Mouse (Mus musculus) c-Kit-positive CD71-positive TER-119-positive erythroid progenitor cells, embryonic 14.5 days (primary cell): ENCODE measurements around the gene Ncoa4.
"Not testable (repeated sequence)": the region's sequence is repeated elsewhere in the genome, so short reads cannot be mapped to it uniquely, and the experiment has no call there.

Source experiments
- DNase-seq: peaks from one replicate; pipeline ENCODE4 v3.0.0-alpha.2; 2013; ENCODE audit warnings: low spot score

The Ncoa4 gene

DNA sequence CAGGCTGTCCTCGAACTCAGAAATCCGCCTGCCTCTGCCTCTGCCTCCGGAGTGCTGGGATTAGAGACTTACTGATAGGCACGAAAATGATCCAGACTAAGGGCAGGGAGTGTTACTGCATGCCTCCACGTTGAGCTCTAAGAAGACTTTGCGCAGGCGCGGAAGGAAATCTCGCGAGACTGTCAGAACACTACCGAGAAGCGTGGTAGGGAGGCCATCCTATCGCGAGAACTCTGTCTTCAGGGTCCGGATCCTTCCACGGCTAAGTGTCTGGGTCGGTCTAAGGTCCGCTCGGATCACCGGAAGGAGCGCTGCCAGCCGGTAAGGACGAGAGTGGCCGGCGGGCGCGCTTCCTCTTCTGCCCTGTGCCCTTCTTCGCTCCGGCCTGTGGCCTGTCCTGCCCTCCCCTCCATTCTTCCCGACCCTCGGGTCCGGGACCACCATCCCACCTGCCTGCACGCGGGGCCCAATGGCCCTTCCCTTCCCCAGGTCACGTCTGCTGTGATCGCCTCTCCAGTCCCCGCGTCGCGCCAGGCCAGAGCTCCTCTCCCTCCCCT is at the start of gene Ncoa4:
TSS of gene Ncoa4 (plus strand) at position 176 of the 557 bp plus-strand sequence.
- peak; percentile 100 for DNase-seq

DNA sequence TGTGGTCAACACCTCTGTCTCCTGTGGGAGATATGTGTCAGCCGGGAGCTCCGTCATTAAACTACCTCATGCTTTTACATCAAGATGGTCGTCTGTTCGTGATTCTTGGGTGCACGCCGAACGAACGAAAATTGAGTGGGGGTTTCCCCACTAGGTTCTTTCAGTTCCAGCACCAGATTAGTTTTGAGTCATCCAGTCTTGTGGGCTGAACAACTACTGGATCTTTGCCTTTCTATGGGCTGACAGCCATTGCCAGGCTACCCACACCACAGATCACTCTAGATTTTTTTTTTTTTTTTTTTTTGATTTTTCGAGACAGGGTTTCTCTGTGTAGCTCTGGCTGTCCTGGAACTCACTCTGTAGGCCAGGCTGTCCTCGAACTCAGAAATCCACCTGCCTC is 47.5 kb upstream of the Ncoa4 start:
- DNase-seq: not testable (repeated sequence)

DNA sequence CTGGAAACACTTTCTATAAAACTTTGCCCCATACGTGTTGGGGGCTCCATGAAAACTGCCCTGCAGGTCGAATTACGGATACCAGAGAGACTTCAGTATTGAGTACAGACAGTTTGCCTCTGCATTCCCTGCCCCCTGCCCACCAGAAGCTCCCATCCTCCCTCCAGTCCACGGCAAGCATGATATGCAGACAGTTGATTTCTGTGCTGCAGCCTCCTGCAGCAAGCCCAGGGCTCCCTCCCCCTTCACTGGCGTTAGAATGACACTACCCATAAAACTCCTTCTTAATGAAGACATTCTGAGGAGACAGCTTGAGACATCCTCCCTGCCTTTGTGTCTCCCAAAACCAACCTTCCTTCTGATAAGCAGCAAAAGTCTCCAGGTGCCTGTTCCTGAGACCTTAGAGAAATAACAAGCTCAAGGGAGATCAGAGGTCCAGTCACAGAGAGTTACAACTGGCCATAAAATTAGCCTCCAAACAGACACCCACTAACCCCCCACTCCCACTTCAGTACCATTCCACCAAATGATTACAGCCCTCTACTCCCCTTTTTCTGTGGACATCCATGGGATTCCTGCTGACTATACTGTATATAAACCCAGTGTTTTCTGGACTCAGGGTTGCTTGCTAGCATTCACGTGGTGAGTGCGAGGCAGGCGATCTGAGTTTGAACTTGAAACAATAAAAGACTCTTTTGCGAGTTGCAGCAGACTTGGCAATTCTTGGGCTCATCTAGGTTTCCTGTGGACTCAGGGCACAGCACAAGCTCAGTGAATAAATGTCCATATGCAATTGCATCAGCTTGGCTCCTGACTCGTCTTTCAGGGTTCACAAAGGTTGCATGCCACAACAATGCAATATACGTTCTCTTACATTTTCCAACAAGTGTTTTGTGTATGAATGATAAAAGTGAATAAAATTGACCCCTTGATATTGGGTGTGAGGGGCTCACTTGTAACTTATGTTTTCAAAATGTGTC is 38.4 kb upstream of the Ncoa4 start:
- no peak for DNase-seq

DNA sequence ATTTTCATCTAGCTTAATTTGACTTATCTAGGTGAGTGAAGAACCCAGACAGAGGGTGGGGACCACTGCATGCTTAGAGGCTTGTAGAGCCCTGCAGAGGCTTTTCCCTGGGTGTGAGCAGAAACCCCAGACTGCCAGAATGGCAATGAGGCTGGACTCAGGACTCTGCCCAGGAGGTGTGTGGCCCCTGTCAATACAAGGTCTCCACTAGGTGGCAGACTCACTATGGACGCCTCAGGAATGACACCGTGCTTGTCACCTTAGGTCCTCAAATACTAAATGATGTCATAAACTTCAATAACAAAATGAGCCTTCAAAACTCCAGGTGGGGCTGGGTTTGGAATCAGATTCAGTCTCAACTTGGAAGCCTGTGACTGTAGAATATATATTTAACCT is 37.7 kb upstream of the Ncoa4 start:
- DNase-seq: peak; percentile 63

DNA sequence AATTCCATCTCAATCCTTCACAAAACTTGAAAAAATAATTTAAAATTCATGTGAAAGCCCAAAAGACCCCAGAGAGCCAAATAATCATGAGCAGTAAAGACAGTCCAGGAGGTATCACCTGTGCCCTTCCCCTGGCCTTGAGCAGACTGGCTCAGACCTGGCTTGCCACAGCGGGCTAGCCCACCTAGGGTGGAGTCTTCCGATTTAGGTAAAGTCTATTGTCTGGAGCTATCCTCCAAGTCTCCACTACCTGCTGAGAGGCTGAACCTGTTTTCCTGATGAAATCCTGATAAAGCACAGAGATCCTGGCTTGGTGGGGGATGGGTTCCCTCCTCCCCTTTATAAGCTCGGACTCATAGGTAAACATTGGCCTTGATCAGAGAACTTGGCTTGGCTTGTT is 35.4 kb upstream of the Ncoa4 start:
- DNase-seq: no peak

DNA sequence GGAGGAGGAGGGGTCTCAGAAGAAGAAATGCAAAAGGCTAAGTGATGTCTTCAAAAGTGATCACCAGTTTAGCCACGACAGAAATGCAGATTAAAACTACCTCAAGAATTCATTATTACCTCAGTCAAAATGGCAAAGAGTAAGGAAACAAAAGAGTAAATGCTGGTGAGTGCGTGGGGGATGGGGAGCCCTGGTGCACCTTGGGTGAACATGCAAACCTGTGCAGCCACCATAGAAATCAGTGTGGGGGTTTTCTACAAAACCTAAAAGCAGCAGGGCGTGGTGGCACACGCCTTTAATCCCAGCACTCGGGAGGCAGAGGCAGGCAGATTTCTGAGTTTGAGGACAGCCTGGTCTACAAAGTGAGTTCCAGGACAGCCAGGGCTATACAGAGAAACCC is 34.4 kb upstream of the Ncoa4 start:
- not testable (repeated sequence) for DNase-seq

DNA sequence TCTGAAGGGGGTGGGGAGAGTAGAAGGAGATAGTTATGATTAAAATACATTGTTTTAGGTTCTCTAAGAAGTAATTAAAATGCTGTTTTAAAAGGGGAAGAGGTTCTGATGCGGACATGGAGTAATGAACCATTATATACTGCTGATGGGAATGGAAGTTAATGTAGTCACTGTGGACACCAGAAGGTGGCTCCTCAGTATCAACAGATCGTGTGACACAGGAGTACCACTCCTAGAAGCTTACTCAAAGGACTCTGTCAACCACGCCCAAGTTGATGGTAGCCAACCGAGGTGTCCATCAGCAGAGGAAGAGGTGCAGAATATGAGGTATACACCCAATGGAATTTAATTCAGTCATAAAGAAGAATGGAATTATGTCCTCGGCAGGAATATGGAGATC is 31.3 kb upstream of the Ncoa4 start:
- DNase-seq: no peak

DNA sequence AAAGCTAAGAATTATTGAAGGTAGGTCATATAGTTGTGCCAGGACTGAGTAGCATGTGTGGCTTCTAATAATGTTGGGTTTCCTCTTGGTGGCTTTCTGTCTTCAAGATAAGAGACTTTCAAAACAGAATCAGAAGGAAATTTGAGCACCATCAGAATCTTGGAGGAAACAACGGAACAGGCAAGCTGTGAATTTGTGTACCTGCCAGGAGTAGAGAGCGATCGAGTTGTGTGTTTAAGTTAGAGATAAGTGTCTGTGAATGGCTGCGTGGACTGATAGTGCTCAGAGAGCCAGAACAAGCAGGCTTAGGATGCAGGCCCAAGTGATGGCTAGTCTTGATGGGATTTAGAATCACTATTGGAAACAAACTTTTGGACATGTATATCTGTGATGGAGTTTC is 27.8 kb upstream of the Ncoa4 start:
- DNase-seq: peak; percentile 61

DNA sequence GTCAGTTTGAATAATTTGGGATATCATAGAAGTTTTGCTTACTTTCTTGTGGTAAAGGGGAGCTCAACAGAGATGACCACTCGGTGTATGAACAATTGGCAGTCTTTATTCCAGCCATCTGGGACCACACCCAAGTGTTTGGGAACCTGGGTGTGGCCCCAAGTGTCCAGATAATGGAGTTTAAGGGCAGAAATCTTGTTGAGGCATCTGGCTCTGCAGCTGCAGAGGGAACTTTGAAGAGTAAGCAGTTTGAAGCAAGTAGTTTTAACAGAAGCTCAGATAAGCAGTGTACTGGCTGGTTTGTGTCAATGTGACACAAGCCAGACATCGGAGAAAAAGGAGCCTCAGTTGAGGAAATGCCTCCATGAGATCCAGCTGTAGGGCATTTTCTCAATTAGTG is 25.4 kb upstream of the Ncoa4 start:
- peak; percentile 53 for DNase-seq

DNA sequence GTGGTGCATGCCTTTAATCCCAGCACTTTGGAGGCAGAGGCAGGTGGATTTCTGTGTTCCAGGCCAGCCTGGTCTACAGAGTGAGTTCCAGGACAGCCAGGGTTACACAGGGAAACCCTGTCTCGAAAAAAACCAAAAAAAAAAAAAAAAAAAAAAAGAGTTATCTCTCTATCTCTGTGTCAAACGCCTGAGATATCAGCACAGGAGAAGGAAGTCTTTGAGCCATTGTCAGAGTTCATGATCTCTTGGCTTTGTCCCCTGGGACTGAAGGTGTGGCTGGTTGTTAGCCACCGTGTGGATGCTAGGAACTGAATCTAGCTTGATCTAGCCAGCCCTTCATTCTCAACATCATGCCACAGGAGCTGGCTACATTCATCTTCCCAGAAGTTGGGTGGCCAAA is 23.2 kb upstream of the Ncoa4 start:
- DNase-seq: not testable (repeated sequence)

DNA sequence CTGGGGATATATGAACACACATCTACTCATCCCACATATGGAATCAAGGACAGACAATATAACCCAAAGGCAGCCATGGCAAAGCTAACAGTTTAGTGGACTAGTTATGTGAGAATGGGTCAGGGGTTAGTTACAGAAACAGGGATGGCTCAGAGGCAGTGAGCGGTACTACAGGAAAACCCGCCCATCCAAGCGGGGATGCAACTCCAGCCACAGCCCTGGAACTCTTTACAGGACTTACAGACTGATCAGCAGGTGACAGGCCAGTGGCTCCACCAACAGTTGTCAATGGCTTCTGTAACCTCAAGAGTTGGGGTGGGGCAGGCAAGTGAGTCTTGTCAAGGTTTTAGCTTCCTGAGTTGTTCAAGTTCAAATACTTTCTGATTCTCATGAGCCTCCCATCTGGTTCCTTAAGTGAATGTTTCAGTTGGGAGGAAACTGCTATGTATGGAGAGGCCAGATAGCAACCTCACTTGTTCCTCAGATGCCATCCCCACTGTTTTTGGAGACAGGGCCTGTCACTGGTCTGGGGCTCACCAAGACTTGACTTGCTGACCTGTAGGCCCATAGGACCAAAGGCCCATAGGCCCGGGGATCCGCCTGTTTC is 19.2 kb upstream of the Ncoa4 start:
- no peak for DNase-seq

DNA sequence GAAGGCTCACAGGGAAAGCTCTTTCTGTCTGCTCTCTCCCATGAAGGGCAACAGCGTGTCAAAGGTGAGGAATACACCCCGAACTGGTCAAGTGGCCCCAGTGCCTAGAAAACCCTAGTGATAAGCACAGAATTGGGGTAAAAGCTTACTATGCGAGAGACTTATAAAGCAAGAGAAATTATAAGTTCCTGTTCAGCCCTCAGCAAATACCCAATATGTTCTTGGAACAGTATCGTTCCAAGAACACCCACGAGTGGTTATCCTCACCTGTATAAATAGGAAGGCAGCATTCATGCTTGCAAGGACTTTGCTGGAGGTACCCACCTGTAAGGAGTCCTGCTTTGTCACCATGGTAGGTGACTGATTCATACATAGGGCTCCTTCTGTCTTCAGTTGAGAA is 17.9 kb upstream of the Ncoa4 start, which contains the start of gene Msmb:
TSS of gene Msmb (plus strand) at position 301 of the 400 bp plus-strand sequence.
- DNase-seq: no peak

DNA sequence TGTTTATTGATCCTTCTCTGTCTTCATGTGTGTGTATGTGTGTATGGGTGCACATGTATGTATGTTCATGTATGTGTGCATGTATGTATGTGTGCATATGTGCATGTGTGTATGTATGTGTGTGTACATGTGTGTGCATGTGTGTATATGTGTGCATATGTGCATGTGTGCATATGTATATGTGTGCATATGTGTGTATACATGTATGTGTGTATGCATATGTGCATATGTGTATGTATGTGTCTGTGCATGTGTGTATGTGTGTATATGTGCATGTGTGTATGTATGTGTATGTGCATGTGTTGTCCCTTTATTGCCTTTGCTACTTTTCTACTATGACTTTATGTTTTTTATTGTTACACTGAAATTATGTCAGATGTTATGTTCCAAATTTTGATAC is 14.9 kb upstream of the Ncoa4 start:
- no peak for DNase-seq

DNA sequence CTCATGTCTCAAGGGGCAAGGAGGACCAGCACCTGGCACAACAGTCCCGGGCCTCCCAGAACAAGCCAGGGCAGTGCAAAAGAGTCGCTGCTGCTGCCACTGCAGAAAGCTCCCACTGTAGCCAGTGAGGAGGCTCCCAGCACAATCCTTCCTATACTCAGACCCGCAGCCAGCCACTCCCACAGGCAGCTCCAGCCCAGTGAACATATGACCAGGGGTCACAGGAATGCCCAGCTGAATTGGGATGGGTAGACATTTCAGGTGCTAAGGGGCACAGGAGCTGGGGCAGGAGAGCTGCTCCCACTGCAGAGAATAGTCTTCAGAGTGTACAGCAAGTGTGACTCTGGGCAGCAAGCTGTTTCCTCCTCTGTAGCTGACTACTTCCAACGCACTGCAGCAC is 14.3 kb upstream of the Ncoa4 start:
- DNase-seq: no peak

DNA sequence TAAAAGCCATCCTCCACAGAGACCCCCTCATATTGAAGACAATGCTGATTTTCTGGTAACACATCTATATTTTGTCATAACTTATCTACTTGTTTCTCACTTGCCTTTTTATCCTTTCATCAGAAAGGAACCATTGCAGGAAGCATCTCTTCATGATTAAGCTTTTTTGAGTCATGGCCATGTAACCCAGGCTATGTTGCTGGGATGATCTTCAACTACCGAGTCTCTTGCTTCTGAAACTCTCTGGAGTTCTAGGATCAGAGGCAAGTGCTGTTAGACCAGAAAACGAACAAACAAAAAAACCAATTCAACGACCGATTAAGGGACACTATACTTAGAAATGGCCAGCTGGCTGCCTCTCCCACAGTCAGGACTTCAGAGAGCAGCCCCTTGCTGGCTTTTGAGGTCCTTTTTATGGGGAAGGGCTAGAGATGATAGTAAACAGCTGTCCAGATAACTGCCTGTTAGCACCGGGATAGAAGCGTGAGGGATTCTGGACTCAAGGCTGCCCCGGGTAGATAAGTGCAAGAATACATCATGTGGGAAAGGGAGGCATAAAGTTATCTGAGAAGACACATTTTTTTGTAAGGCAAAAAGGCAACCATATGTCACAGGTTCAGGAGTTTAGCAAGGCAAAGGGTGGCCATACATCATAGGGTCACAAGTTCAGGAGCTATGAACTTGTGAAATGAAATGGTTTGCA is 13.7 kb upstream of the Ncoa4 start:
- peak; percentile 91 for DNase-seq

DNA sequence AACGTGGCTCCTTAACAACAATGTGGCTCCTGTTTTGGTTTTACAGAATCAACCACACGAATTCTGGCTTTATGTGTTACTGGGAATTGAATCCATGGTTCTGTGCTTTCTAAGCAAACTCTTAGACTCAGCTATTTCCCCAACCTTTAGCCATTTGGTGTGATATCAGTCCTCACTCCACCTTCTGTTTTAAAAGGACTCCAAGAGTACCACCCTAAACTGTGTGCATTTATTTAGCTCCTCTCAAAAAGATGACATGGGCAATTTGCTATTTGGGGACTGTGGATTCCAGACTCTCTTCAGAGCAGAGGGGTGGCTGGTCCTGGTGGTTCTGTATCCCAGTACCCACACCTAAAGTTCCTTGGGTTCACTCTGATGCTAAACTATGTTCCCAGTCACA is 13.1 kb upstream of the Ncoa4 start:
- no peak for DNase-seq

DNA sequence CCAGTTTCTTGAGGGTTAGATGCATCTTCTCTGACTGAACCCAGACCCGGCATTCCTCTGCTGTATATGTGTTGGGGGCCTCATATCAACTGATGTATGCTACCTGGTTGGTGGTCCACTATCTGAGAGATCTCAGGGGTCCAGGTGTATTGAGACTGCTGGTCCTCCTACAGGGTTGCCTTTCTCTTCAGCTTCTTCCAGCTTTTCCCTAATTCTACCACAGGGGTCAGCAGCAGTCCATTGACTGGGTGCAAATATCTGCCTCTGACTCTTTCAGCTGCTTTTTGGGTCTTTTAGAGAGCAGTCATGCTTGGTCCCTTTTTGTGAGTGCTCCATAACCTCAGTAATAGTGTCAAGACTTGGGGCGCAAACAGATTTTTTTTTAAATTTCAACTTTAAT is 8.8 kb upstream of the Ncoa4 start:
- DNase-seq: no peak

DNA sequence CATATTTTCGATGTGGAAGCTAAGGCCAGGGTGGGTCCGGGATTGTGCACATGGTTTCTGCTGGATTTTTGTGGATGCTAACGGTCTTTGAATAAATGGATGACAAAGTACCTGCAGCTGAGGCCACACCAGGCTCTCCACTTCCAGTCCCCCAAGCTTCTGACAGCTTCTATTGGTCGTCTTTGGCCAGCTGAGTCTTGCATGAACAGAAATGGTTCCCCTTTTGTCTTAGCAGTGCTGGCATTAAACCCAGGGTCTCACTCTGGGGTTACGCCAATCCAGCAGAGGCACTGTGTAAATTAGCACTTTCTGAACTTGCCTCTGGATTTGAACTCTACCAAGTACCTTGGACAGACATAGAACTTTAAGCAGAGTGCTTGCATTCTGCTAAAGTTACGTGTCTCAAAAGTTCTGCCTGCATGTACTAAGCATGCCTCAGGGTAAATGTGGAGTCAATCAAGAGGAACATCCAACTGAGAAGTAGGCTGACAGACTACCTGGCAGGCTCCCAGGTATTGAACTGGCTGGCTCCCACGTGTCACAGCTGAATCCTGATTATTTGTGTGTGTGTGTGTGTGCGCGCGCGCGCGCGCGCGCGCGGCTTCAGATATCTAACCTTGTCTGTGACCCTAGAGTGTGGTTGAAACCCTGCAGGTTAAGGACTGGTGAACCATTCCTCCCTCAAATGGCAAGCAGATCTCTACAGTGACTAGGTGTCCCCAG is 7.3 kb upstream of the Ncoa4 start:
- no peak for DNase-seq

DNA sequence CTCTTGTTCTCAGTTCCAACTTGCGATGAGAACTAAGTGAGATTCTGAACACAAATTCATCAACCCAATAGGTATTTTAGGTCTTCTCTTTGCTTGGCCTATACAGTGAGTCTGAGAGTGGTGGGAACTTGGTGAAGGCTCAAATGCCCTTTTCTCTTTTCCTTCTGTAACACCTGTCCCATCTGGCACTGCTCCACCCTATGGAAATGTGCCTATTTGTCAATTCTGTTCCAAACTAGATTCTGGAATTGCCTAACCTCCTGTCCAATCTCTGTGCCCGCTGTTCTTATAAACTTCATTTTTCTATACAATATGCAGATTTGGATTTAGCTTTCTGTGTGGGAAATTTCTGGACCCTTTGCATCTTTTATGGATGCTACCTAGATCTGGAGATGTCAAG is 6.5 kb upstream of the Ncoa4 start:
- no peak for DNase-seq

DNA sequence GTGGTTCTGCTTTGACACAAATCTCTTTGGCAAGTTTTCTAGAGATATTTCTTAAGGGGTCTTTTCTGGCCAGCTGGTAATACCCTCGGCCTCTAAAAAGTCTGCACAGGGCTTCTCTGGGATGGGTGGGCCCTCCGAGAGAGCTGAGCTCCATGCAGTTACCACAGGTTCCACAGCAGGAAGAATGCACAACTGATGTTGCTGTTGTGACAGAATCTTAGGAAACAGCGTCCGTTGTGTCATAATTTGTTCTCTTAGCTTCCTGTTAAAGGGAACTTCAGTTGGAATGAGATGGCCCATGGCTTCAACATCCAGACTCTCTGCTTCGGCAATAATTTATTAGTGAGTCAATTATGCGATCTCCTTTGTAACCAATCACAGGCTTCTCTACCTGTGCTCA is 4.9 kb upstream of the Ncoa4 start:
- no peak for DNase-seq

DNA sequence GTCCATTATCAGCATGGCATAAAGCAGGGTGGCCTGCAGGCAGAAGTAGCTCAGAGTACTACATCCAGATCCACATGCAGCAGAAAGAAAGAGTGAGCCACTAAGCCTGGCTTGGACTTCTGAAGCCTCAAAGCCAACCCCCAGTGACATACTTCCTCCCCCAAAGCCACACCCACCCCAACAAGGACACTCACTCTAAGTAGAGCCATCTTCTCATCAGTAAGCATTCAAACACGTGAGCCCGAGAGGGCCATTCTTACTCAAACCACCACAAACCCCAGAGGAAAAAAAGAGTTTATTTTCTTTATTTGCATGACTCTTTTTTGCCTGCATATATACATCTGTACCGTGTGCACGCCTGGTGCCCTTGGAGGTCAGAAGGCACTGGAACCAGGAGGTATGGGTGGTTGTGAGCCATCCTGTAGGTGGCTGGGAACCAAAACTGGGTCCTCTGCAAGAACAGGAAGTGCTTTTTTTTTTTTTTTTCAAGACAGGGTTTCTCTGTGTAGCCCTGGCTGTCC is 455 bp upstream of the Ncoa4 start:
- peak; percentile 37 for DNase-seq

DNA sequence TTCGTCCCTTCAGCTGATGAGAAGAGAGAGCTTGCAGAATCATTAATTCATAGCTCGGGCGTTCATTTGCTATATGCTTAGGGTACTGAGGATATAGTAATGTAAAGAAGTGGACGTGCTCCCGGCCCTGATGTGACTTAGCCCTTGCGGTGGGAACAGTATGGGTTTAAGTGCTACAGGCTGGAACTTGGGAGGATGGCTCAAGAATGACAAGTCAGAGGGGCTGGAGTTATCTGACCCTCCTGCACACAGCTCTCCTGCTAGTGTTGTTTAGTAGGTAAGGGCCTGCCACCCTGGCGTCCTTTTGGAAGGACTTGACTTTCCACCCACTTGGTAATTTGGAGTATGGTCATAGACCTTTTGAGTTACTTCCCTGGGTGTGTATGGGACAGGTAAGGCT is 898 bp downstream of the Ncoa4 start:
- DNase-seq: peak; percentile 37
